Mouse (Mus musculus) induced T-regulatory cell, adult 2 months (primary cell): ENCODE measurements around the gene Yars2.
A peak's percentile ranks its signal among the peaks of the same experiment; 100 is the strongest.
"Not testable (repeated sequence)": the region's sequence is repeated elsewhere in the genome, so short reads cannot be mapped to it uniquely, and the experiment has no call there.

Experiments
- DNase-seq: peaks from one replicate; pipeline ENCODE4 v3.0.0-alpha.2; 2012; ENCODE audit warnings: low read depth

Gene Yars2

DNA sequence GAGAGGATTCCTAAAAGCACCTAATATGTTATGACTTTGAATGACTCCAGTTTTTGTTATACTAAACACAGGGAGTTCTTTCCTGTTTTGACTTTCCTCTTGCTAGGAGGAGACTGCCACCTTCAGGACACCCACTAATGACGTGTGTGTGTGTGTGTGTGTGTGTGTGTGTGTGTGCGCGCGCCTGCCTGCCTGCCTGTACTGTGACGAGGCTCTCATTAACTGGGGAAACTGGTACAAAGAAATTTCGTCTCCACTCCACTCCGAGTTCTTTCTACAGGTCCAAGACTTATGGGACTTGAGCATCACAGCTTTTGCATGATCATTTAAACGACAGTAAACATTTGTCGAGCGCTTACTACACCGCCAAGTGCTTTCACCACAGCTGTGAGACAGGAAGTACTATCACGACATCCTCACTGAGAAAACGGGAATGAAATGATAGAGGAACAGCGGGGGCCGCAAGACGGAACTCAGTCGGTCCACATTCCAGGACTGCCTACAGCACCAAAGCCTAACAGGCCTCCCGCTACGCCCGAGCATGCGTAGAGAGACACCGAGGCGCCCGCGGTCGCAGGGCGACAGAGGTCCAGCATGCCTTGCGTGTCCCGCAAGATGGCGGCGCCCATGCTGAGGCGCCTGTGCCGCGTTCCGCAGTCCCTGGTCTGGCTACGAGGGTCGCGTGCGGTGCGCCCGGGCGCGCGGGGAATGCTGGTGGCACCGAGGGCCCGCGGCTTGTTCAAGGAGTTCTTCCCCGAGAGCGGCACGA, at the start of gene Yars2:
Yars2 (plus strand) TSS at position 597 of the 769 bp plus-strand sequence.
- peak; percentile 93 for DNase-seq

DNA sequence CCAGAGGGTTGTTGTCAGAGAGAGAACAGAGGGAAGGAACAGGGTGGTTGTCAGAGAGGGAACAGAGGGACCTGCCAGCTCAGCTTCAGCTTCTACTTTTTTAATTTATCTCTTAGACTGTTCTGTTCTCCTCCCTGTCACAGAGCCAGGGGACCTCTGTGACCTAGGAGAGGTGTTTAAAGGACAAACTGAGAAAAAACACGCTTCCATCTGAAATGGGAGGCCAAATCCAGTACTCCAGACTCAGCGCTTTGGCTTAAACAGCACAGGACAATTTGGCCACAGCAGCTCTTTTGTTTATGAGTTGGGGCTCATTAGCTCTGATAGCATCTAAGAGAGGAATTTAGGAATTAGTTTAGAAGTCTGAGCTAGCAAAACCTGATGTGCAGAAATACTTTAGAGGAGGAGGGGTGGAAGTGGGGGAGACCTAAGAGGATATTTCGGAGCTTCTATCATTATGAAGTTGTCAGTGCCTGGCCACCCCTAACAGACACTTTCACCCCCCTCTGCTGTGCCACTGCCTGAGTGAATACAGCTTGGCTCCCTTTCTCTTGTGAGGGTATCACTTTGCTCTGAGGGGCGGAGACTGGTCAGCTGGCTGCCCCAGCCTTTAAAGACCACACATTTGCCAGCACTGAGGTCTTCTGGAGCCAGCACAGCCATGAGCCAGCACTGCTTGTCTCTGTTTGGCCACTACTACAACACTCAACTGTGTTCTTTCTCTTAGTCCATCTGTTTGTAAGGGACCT, 49.3 kb upstream of the Yars2 start:
- no peak for DNase-seq

DNA sequence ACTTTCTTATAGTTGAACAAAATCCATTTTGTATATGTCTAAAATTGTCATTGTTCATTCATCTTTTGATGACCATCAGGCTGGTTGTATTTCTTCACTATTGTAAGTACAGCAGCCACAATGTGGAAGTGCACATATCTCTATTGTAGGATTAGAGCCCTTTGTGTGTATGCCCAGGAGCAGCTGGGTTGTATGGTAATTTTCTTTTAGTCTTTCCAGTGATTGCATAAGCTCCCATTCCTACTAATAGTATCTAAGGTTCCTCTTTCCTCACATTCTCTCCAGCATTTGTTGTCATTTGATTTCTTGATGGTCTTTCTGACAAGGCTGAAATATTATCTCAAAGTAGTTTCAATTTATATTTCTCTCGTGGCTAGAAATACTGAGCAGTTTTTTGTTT, 47.5 kb upstream of the Yars2 start:
- DNase-seq: no peak

DNA sequence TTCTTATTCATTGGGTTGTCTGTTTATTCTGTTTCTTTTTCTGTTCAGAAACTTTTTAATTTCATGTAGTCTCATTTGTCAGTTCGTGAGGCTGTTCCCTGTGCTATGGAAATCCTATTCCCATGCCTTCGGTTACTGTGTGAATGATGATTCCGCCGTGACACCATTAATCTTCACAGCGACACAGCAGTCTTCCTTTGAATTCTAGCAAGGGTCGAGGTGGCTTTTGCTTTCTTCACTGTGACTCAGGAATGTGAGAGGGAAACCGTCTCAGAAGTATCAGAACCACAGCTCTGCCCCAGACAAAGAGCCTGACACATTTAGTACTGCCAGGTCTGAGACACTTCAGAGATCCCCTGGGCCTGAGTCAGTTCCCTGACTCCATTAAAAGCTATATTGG, 46.9 kb upstream of the Yars2 start:
- no peak for DNase-seq

DNA sequence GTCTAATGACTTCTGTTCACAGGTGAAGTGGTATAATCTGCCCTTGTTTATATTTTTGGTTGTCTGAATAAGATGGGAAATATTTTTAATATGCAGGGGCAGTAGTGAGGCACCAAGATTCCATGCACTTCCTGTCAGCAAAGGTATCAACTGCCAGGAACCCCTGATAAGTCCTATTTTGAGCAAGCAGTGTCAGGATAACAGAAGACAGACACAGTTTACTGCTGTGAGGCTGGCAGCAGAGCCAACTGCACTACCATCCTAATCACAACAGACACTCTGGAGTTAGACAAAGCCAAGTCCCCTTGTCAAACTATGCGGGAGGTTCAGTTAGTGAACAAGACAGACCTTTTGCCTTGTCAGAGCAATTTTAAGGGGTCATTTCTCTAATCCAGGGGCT, 46.1 kb upstream of the Yars2 start:
- DNase-seq: no peak

DNA sequence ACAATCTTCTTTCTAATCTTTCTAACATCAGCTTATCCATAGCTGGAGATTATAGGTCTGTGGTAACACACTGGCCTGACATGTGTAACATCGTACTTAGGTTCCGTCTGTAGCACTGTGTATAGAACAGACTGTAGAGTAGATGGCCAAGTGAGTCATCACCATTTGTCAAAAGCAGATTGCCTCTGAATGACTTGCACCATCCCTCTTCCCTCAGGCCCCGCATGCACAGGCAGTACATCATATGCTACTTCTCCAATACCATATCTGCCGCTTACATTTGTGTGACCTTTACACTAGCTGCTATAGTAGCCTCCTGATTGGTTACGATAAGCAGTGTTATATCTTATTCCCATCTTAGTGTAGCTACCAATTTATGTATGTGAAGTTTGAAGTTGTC, 41.9 kb upstream of the Yars2 start:
- no peak for DNase-seq

DNA sequence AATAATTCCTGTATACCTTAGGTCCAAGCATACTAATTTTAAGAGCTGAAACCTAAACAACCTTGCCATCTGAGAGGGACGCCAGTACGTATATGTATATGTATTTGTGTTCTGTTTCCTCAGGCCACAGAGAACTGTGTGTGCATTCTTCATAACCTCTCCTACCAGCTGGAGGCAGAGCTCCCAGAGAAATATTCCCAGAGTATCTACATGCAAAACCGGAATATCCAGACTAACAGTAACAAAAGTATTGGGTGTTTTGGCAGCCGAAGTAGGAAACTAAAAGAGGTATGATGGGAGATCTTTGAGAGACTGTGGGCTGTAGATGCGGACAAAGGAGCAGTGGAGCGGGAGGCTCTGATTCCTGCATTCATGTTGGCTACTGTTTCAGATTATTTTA, 41.3 kb upstream of the Yars2 start:
- no peak for DNase-seq

DNA sequence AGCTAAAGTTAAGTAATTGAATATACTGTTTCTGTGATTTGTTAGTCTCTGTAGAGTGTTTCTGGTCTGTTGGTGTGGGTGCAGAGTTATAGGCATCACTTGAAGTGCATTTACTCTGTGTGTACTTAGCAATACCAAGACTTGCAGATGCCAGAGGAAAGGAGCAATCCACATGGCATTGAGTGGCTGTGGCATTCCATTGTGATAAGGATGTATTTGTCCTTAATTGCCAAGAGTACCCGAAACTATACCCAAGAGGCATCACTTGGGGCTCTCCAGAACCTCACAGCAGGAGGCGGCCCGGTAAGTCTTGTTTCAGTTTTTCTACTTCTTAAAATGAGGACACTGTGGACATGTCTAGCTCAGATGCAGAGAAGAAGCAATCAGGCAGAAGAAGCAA, 40.3 kb upstream of the Yars2 start:
- DNase-seq: no peak

DNA sequence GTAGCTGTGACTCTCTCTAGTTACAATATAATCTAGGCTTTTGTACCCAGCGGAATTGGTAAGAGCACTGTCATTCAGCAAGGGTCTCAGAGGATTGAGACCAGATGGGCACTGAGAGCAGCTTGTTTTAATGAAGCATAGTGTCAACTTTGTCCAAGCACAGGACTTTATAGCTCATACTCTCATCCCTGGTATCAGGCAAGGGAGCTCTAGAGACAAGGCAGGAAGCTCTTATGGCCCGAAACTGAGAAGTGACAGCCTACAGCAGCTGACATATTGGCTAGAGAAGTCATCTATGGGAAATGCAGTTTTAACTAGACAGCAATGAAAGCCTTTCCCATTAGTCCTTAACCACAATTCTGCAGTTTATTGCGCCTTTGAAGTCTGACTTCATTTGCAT, 29.8 kb upstream of the Yars2 start:
- no peak for DNase-seq

DNA sequence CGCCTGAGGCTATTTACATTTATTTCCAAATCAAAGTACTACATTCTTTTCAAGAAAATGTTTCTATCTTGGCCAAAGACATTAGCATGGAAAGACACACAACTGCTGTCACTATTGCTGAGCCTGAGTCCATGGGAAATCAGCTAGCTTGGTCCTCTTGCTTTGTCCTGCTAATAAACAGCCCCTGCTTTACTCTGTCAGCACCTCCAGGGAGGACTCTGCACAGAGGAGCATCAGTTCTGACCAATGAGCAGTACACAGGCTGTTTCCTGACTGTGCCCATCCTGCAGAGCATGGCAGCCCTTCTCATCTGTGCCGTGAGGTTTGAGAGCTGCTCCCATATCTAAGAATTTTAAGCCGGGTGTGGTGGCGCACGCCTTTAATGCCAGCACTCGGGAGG, 29.0 kb upstream of the Yars2 start:
- no peak for DNase-seq

DNA sequence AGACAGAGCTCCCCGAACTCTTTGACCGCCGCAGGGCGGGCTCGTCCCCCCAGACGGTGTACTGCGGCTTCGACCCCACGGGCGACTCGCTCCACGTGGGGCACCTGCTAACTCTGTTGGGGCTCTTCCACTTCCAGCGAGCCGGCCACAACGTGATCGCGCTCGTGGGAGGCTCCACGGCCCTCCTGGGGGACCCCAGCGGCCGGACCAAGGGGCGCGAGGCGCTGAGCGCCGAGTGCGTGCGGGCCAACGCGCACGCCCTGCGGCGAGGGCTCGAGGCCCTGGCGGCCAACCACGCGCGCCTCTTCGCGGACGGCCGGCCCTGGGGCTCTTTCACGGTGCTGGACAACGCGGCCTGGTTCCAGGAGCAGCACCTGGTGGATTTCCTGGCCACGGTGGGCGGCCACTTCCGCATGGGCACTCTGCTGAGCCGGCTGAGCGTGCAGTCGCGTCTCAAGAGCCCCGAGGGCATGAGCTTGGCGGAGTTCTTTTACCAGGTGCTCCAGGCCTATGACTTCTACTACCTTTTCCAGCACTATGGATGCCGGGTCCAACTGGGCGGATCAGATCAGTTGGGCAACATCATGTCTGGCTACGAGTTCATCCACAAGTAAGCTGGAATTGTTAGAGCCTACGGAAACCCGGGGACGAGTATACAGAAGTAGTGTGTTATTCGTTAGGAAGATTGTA, 518 bp downstream of the Yars2 start:
- DNase-seq: peak; percentile 61

DNA sequence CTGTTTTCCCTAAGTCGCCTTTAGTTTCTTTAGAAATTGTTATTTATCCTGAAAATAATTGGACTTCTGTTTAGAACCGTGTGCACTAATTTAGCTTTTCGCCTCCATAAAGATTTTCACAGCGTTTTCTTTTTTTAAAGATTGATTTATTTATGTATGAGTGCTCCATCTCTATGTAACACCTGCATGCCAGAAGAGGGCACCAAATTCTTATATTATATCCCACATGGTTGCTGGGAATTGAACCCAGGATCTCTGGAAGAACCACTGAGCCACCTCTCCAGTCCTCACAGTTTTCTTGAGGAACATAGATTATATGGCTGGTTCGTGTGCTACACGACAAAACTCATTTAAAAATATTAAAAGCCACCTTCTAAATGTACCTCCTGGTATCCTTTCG, 1.1 kb downstream of the Yars2 start:
- DNase-seq: peak; percentile 40

DNA sequence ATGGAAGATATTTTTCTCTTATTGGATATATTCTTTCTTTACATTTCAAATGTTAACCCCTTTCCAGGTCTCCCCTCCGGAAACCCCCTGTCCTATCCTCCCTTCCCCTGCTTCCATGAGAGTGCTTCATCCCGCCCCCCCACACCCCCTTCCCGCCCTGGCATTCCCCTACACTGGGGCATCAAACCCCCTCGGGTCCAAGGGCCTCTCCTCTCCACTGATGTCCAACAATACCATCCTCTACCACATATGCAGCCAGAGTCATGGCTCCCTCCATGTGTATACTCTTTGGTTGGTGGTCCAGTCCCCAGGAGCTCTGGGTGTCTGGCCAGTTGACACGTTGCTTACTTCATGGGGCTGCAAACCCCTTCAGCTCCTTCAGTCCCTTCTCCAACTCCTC, 8.6 kb downstream of the Yars2 start:
- DNase-seq: no peak

DNA sequence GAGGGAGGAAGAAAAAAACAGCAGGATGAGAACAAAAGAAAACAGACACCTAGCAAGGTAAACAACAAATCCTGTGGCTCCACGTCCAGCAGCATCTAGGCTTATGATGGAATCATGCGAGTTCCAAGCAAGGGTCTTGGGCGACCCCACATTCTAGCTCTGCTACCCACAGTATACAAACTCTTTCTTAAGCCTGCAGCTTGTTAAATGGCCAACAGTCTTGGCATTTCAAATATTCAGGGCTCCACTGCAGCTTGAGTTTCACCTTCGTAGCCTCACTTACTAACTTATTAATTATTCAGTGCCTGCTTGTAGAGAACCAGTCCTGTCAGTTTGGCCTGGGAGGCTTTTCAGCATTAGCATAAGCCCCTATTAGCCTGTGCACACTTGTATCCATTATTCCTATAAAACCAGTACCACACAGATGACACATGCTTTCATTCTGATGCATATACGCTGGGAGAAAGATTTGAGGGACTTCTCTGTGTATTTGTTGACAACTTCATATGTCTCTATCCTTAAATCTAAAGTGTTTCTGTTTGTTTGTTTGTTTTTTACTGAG, 23.1 kb downstream of the Yars2 start:
- DNase-seq: no peak

DNA sequence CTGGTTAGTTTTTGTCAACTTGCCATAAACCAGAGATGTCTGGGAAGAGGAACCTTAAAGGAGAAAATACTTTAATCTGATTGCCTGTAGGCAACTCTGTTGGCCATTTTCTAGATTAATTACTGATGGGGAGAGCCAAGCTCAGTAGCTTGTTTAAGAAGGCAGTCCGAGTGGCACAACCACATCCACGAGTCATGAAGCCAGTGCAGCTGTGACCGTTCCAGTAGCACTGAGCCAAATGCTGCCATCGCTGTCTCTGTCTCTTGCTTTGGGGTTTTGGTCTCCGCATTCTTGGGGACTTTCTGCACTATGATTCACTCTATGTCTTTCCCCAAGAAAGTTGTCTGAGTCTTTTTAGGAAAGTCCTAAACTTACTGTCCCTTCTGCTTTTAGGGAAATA, 43.7 kb downstream of the Yars2 start:
- DNase-seq: no peak

DNA sequence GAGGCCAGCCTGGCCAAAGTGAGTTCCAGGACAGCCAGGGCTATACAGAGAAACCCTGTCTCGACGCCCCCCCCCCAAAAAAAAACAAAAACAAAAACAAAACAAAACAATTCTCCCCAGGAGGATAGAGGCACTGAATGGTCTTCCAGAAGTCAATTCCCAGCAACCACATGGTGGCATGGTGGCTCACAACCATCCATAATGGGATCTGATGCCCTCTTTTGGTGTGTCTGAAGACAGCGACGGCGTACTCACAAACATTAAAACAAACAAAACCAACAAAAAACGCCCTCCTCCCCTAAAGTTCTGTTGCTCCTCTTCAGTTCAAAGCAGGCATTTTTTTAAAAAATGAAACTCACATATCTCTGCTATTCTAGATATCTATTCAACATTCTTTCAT, 55.1 kb downstream of the Yars2 start:
- DNase-seq: no peak

DNA sequence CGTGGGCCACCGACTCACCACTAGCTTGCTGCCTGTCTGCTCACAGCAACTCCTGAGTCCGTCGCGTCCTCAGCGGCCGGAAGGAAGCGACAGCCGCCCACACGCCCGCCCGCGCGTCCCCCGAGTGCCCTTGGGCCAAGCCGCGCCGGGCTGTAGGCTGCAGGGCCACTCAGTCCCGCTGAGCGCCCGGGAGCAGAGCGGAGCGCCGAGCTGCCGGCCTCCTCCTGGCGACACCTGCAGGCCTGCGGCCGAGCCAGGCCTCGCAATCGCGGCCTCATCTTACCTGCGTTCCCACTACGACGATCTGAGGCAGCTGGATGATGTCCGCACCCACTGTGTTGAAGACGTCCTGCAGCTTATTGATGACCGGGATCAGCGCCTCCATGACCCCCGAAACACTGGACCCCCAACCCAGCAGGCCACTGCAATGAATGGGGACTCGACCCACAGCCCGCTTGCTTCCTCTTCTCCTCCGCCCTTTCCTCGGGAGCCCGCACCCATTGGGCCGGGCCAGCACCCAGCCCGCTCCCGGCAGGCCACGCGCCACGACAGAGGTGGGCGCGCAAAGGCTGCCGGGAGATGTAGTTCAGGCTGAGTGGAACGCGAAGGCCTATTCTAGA, 55.8 kb downstream of the Yars2 start, which contains the start of gene Dnm1l:
Dnm1l (minus strand) TSS at position 479 of the 620 bp plus-strand sequence.
- peak; percentile 93 for DNase-seq

DNA sequence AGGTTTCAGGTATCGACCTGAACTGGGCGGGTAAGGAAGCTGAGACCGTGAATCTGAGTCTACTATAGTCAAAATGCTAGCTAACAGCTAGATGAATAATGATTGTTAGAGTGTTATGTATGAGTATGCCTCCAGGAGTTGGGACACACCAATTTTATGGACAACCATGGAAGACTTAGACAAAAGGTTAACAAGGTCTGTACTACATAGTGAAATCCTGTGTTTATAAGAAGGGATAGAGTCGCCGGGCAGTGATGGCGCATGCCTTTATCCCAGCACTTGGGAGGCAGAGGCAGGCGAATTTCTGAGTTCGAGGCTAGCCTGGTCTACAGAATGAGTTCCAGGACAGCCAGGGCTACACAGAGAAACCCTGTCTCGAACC, 56.3 kb downstream of the Yars2 start:
- DNase-seq: not testable (repeated sequence)
